8 mouse cellular contexts compared by ENCODE assay signal in the genomic region with DNA sequence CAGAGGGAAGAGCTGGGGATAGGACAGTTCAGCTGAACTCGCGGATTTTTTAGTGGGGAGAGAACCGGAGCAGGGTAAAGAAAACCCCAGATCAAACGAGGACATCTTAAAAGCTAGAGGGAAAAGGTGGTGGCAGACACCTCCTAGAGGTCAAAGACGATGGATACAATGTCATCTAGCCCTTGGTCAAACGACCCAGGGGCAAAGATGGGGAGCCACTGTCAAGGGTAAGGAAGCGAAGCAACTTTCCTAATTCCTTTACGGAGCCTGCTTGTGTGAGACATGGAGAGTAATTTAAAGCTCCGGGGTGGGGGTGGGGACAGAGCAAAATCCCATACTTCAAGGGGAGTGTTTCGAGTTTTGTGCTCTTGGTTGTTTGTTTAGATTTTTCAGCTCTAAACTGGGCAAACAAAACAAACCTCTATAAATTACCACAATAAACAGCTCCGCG. TPM values are rescaled to one million over a fixed set of nuclear protein-coding genes. Genes with fewer than 3 reads are reported as not detected.
DNase-seq lines count a peak whose midpoint lies in the region; ATAC-seq and TF ChIP-seq lines count a peak whose summit lies in the region.

No protein-coding gene starts in this region.

- H3K4me3 ChIP-seq in C2C12 (ENCODE audit: insufficient read depth, poor library complexity, severe bottlenecking) (peak overlapping the region; percentile 36), MEL (ENCODE audit: control insufficient read depth in 1 of 2, insufficient read depth in 1 of 2, low read depth in 2 of 2, low read length in 2 of 2) (peak overlapping the region; percentile 61 to 68)
- H3K4me3 ChIP-seq in embryonic facial prominence, embryonic 15.5 days (replicated peaks) = peak overlapping the region; percentile 65
- H3K4me3 ChIP-seq in hindbrain, embryonic 13.5 days = peak overlapping the region; percentile 57
- H3K4me3 ChIP-seq in liver, embryonic 14.5 days (ENCODE audit: insufficient read depth in 1 of 2, low read depth in 2 of 2, low read length in 2 of 2) = peak overlapping the region; percentile 65 to 73

- H3K27me3 ChIP-seq in C2C12 (ENCODE audit: control insufficient read depth, insufficient read depth, insufficient read length) = no peaks in the 10 kb centered on the region
- H3K27me3 ChIP-seq in MEL (ENCODE audit: control insufficient read depth in 1 of 2, insufficient read depth in 2 of 2, low read length in 2 of 2) = peaks cover 0 to 6% of the 10 kb centered on the region in 2 experiments; a peak in 3 of 4 replicates
- H3K27me3 ChIP-seq in embryonic facial prominence, embryonic 15.5 days = no peaks in the 10 kb centered on the region
- 0 out of 2 replicates have a peak, but pooled peaks cover 7% of the 10 kb centered on the region for H3K27me3 ChIP-seq in hindbrain, embryonic 13.5 days
- H3K27me3 ChIP-seq in liver, embryonic 14.5 days (ENCODE audit: control insufficient read depth, insufficient read depth, low read length) = no peaks in the 10 kb centered on the region

- peak overlapping the region; percentile 99 for H3K27ac ChIP-seq in MEL (ENCODE audit: control insufficient read depth, low read depth, low read length)
- peak overlapping the region; percentile 100 for H3K27ac ChIP-seq in embryonic facial prominence, embryonic 15.5 days (replicated peaks)
- H3K27ac ChIP-seq in hindbrain, embryonic 13.5 days = peak overlapping the region; percentile 98
- H3K27ac ChIP-seq in liver, embryonic 14.5 days = peak overlapping the region; percentile 100

- TF ChIP-seq EP300 in MEL (IDR thresholded peaks at IDR 0.05; ENCODE audit: low read depth in 1 of 2, low read length in 2 of 2) = no peak
- no peak for TF ChIP-seq EP300 in liver, embryonic 14.5 days (IDR thresholded peaks at IDR 0.05; ENCODE audit: low read depth)

- 0 out of 4 replicates have a peak, but pooled peaks of 1 of the 2 experiments have one; percentile 2 for TF ChIP-seq POLR2A in MEL (IDR thresholded peaks at IDR 0.05; ENCODE audit: control insufficient read depth in 1 of 2, insufficient read depth in 1 of 2, low read depth in 1 of 2, low read length in 2 of 2, poor library complexity in 1 of 2)

- H3K4me2 ChIP-seq in embryonic facial prominence, embryonic 15.5 days (replicated peaks) = peak overlapping the region; percentile 69
- peak overlapping the region; percentile 86 for H3K4me2 ChIP-seq in hindbrain, embryonic 13.5 days
- peak overlapping the region; percentile 81 for H3K4me2 ChIP-seq in liver, embryonic 14.5 days (ENCODE audit: low read depth)

- no peak for TF ChIP-seq RAD21 in MEL (IDR thresholded peaks at IDR 0.05; ENCODE audit: low read depth, low read length)

- H3K79me2 ChIP-seq in C2C12 (ENCODE audit: control insufficient read depth, insufficient read depth) = no peaks in the 10 kb centered on the region
- H3K79me2 ChIP-seq in MEL (ENCODE audit: control insufficient read depth, insufficient read depth, low read length, poor library complexity) = peaks cover 18% of the 10 kb centered on the region; the same call in 1 of the 2 replicates

- no peaks in the 10 kb centered on the region for H3K79me3 ChIP-seq in C2C12 (ENCODE audit: low read depth)

- no peak for ATAC-seq in embryonic facial prominence, embryonic 15.5 days (ENCODE audit: insufficient number of reproducible peaks, low FRiP score, low TSS enrichment, low read depth)
- peak; percentile 53 for ATAC-seq in hindbrain, embryonic 13.5 days (ENCODE audit: low FRiP score)
- ATAC-seq in liver, embryonic 14.5 days (ENCODE audit: insufficient read depth) = no peak

- H3K4me1 ChIP-seq in MEL (ENCODE audit: control insufficient read depth in 1 of 2, insufficient read depth in 2 of 2, low read length in 2 of 2) = peaks cover 0 to 19% of the 10 kb centered on the region in 2 experiments; a peak in 3 of 4 replicates
- peaks cover 31% of the 10 kb centered on the region for H3K4me1 ChIP-seq in embryonic facial prominence, embryonic 15.5 days
- H3K4me1 ChIP-seq in hindbrain, embryonic 13.5 days (replicated peaks) = peaks cover 40% of the 10 kb centered on the region
- peaks cover 25 to 31% of the 10 kb centered on the region in 2 experiments for H3K4me1 ChIP-seq in liver, embryonic 14.5 days (replicated peaks; ENCODE audit: control insufficient read depth in 2 of 2, insufficient read depth in 2 of 2, low read length in 1 of 2)

- H3K9ac ChIP-seq in MEL (ENCODE audit: control insufficient read depth, low read depth, low read length, poor library complexity, severe bottlenecking) = peak overlapping the region; percentile 84
- peak overlapping the region; percentile 76 for H3K9ac ChIP-seq in embryonic facial prominence, embryonic 15.5 days
- peak overlapping the region; percentile 82 for H3K9ac ChIP-seq in hindbrain, embryonic 13.5 days
- peak overlapping the region; percentile 99 for H3K9ac ChIP-seq in liver, embryonic 14.5 days (replicated peaks)

- no peak for DNase-seq in MEL (ENCODE audit: low read depth, low spot score)
- DNase-seq in liver, embryonic 14.5 days (ENCODE audit: low read depth in 3 of 3, low spot score in 3 of 3) = peak in 1 of 3 experiments; percentile 52
- peak; percentile 61 for DNase-seq in neural tube, embryonic 10.5 days (ENCODE audit: extremely low spot score, low spot score)
- DNase-seq in ovary, adult 18-20 months (ENCODE audit: low spot score) = no peak
- DNase-seq in urinary bladder, postnatal 25 days (ENCODE audit: low spot score) = no peak

- no peaks in the 10 kb centered on the region for H3K36me3 ChIP-seq in C2C12 (ENCODE audit: control insufficient read depth, insufficient read depth)
- peaks cover 0 to 31% of the 10 kb centered on the region in 2 experiments; a peak in 2 of 4 replicates for H3K36me3 ChIP-seq in MEL (ENCODE audit: control insufficient read depth in 1 of 2, insufficient read depth in 2 of 2, low read length in 2 of 2)
- no peaks in the 10 kb centered on the region for H3K36me3 ChIP-seq in embryonic facial prominence, embryonic 15.5 days
- H3K36me3 ChIP-seq in hindbrain, embryonic 13.5 days = no peaks in the 10 kb centered on the region
- H3K36me3 ChIP-seq in liver, embryonic 14.5 days (replicated peaks; ENCODE audit: control insufficient read depth, insufficient read depth, low read depth) = no peaks in the 10 kb centered on the region

- WGBS in embryonic facial prominence, embryonic 15.5 days = under 1% methylated on average over 12 of the region's 12 CpGs
- 1% methylated on average over 12 of the region's 12 CpGs for WGBS in hindbrain, embryonic 13.5 days
- under 1% methylated on average over 12 of the region's 12 CpGs for WGBS in liver, embryonic 14.5 days (ENCODE audit: insufficient replicate concordance)

- peak overlapping the region; percentile 59 for H3ac ChIP-seq in C2C12 (ENCODE audit: control insufficient read depth, insufficient read length, low read depth)

- H3K9me3 ChIP-seq in MEL (replicated peaks; ENCODE audit: insufficient read depth, low read length) = no peaks in the 10 kb centered on the region
- no peaks in the 10 kb centered on the region for H3K9me3 ChIP-seq in embryonic facial prominence, embryonic 15.5 days (replicated peaks)
- H3K9me3 ChIP-seq in hindbrain, embryonic 13.5 days = no peaks in the 10 kb centered on the region
- H3K9me3 ChIP-seq in liver, embryonic 14.5 days (ENCODE audit: control insufficient read depth, low read length) = no peaks in the 10 kb centered on the region

- TF ChIP-seq CTCF in C2C12 (IDR thresholded peaks at IDR 0.05; ENCODE audit: control insufficient read depth, insufficient read depth, insufficient read length) (no peak), MEL (IDR thresholded peaks at IDR 0.05 in 2 of 3, conservative IDR thresholded peaks at IDR 0.05 in 1 of 3; ENCODE audit: control insufficient read depth in 1 of 3, insufficient read depth in 1 of 3, low read depth in 2 of 3, low read length in 3 of 3, poor library complexity in 1 of 3, severe bottlenecking in 1 of 3) (peak in 2 of 3 experiments; percentile 7 to 41; a peak in 2 of 6 replicates)
- TF ChIP-seq CTCF in liver, embryonic 14.5 days (IDR thresholded peaks at IDR 0.05; ENCODE audit: low read depth) = peak; percentile 59

RNA-seq across cellular contexts. Expression of a gene that starts 0.3 kb away (rescaled TPM):
- polyA plus RNA-seq in C2C12 (2012; fragmentation: generic; extraction: Trizol) (76.1 TPM), MEL (2012; ENCODE audit: insufficient read depth in 1 of 2, insufficient read length in 2 of 2, low read depth in 1 of 2, low replicate concordance in 2 of 2, missing spikeins in 1 of 2) (100 to 1,000 TPM in 1 of 2 experiments, not detected in 1; 124 TPM)
- total RNA-seq in MEL (2012; rRNA removed) = 115 and 123 TPM in 2 replicates
- 50.9 and 52.6 TPM in 2 replicates for polyA plus RNA-seq in embryonic facial prominence, embryonic 15.5 days (2015; fragmentation: Nextera tagmentation; extraction: Ambion mirVana)
- 64.0 and 65.6 TPM in 2 replicates for polyA plus RNA-seq in hindbrain, embryonic 13.5 days (2015; fragmentation: Nextera tagmentation; extraction: Ambion mirVana)
- 32.2 and 34.0 TPM in 2 replicates for polyA plus RNA-seq in liver, embryonic 14.5 days (2012; rRNA removed)
- 49.4 and 49.7 TPM in 2 replicates for polyA plus RNA-seq in liver, embryonic 14.5 days (2014; fragmentation: Nextera tagmentation; extraction: Ambion mirVana)

RNA-seq across cellular contexts. Expression of a gene that starts 0.4 kb away (rescaled TPM):
- polyA plus RNA-seq in C2C12 (2012; fragmentation: generic; extraction: Trizol) (0.18 TPM), MEL (2012; ENCODE audit: insufficient read depth in 1 of 2, insufficient read length in 2 of 2, low read depth in 1 of 2, low replicate concordance in 2 of 2, missing spikeins in 1 of 2) (under 1 TPM in 1 of 2 experiments, not detected in 1; 0.72 TPM)
- 197 and 234 TPM in 2 replicates for total RNA-seq in MEL (2012; rRNA removed)
- not detected in 2 replicates for polyA plus RNA-seq in embryonic facial prominence, embryonic 15.5 days (2015; fragmentation: Nextera tagmentation; extraction: Ambion mirVana)
- polyA plus RNA-seq in hindbrain, embryonic 13.5 days (2015; fragmentation: Nextera tagmentation; extraction: Ambion mirVana) = 1.0 TPM in 1 of 2 replicates, not detected in the other
- 0.68 TPM in 1 of 2 replicates, not detected in the other for polyA plus RNA-seq in liver, embryonic 14.5 days (2012; rRNA removed)
- polyA plus RNA-seq in liver, embryonic 14.5 days (2014; fragmentation: Nextera tagmentation; extraction: Ambion mirVana) = 0.52 TPM in 1 of 2 replicates, not detected in the other

RNA-seq across cellular contexts. Expression of a gene that starts 1.5 kb away (rescaled TPM):
- polyA plus RNA-seq in C2C12 (2012; fragmentation: generic; extraction: Trizol) = 1.9 TPM
- total RNA-seq in MEL (2012; rRNA removed) = 2,824 and 3,687 TPM in 2 replicates
- polyA plus RNA-seq in MEL (2012; ENCODE audit: insufficient read depth in 1 of 2, insufficient read length in 2 of 2, low read depth in 1 of 2, low replicate concordance in 2 of 2, missing spikeins in 1 of 2) = 1 to 10 TPM in 1 of 2 experiments, not detected in 1; 4.8 TPM
- polyA plus RNA-seq in embryonic facial prominence, embryonic 15.5 days (2015; fragmentation: Nextera tagmentation; extraction: Ambion mirVana) = 5.8 and 10.1 TPM in 2 replicates
- 3.1 and 3.6 TPM in 2 replicates for polyA plus RNA-seq in hindbrain, embryonic 13.5 days (2015; fragmentation: Nextera tagmentation; extraction: Ambion mirVana)
- 18.5 and 20.7 TPM in 2 replicates for polyA plus RNA-seq in liver, embryonic 14.5 days (2012; rRNA removed)
- 14.0 and 18.2 TPM in 2 replicates for polyA plus RNA-seq in liver, embryonic 14.5 days (2014; fragmentation: Nextera tagmentation; extraction: Ambion mirVana)

RNA-seq across cellular contexts. Expression of a gene that starts 1.7 kb away (rescaled TPM):
- polyA plus RNA-seq in C2C12 (2012; fragmentation: generic; extraction: Trizol) = 0.98 TPM
- 1.6 and 1.8 TPM in 2 replicates for total RNA-seq in MEL (2012; rRNA removed)
- polyA plus RNA-seq in MEL (2012; ENCODE audit: insufficient read depth in 1 of 2, insufficient read length in 2 of 2, low read depth in 1 of 2, low replicate concordance in 2 of 2, missing spikeins in 1 of 2) = 1 to 10 TPM in 1 of 2 experiments, not detected in 1; 3.2 TPM
- 9.8 and 13.5 TPM in 2 replicates for polyA plus RNA-seq in embryonic facial prominence, embryonic 15.5 days (2015; fragmentation: Nextera tagmentation; extraction: Ambion mirVana)
- polyA plus RNA-seq in hindbrain, embryonic 13.5 days (2015; fragmentation: Nextera tagmentation; extraction: Ambion mirVana) = 4.3 TPM in 2 replicates
- polyA plus RNA-seq in liver, embryonic 14.5 days (2012; rRNA removed) = 8.7 and 8.9 TPM in 2 replicates
- 6.4 and 9.1 TPM in 2 replicates for polyA plus RNA-seq in liver, embryonic 14.5 days (2014; fragmentation: Nextera tagmentation; extraction: Ambion mirVana)

RNA-seq across cellular contexts. Expression of a gene that starts 19.7 kb away (rescaled TPM):
- polyA plus RNA-seq in C2C12 (2012; fragmentation: generic; extraction: Trizol) (5.1 TPM), MEL (2012; ENCODE audit: insufficient read depth in 1 of 2, insufficient read length in 2 of 2, low read depth in 1 of 2, low replicate concordance in 2 of 2, missing spikeins in 1 of 2) (1,000 to 10,000 TPM in 1 of 2 experiments, 1 to 10 TPM in 1; 8.2 to 1,897 TPM)
- 2,744 and 3,348 TPM in 2 replicates for total RNA-seq in MEL (2012; rRNA removed)
- polyA plus RNA-seq in embryonic facial prominence, embryonic 15.5 days (2015; fragmentation: Nextera tagmentation; extraction: Ambion mirVana) = 4.7 and 5.7 TPM in 2 replicates
- 4.1 and 5.3 TPM in 2 replicates for polyA plus RNA-seq in hindbrain, embryonic 13.5 days (2015; fragmentation: Nextera tagmentation; extraction: Ambion mirVana)
- 91.6 and 122 TPM in 2 replicates for polyA plus RNA-seq in liver, embryonic 14.5 days (2012; rRNA removed)
- 13.6 and 14.6 TPM in 2 replicates for polyA plus RNA-seq in liver, embryonic 14.5 days (2014; fragmentation: Nextera tagmentation; extraction: Ambion mirVana)
